Comparison of ENCODE assay signal across 7 mouse cellular contexts in the genomic region with DNA sequence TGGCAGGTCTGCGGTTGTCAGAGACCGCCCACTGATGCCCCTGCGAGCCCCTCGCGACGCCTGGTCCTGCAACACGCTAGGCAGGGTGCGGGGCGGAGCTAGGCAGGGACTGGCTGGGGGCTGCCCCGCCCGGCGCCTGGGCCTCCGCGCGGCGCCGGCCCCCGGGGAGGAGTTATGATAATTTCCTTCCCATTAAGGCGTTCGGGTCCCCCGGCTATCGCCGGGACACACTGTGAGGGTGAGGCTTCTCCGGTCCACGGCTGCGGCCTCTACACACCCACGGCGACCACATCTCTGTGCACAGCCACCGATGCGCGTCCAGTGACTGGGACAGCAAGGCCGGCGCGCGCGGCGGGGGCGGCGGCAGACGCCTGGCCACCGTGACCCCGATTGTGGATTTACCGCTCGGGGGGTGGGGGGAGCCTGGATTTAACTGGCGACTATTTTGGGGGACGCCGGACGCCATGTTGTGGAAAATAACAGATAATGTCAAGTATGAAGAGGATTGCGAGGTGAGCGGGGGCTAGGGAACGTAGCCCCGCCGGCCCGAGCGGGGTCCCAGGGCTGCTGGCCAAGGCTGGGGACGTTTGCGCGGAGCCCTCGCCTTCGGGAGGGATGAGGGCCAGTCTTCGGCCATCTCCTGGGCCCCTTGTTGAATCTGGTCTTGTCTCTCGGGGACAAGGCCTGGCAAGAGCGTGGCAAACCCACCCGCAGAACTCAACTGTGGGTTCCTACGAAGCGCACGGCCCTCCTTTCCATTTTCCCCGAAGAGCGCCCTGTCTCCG. TPM values are rescaled to one million over a fixed set of nuclear protein-coding genes. Genes with fewer than 3 reads are reported as not detected.
DNase-seq lines count a peak whose midpoint lies in the region; ATAC-seq lines count a peak whose summit lies in the region.

A gene (plus strand): TSS at position 223 of the 785 bp plus-strand sequence.

- WGBS in heart, embryonic 13.5 days: under 1% methylated on average over 70 of the region's 70 CpGs
- WGBS in limb, embryonic 10.5 days: under 1% methylated on average over 70 of the region's 70 CpGs
- under 1% methylated on average over 70 of the region's 70 CpGs for WGBS in midbrain, embryonic 15.5 days

- H3K4me3 ChIP-seq in heart, embryonic 13.5 days: peak within 1 kb of the TSS; percentile 46
- H3K4me3 ChIP-seq in limb, embryonic 10.5 days: peak within 1 kb of the TSS; percentile 59
- peak within 1 kb of the TSS; percentile 19 for H3K4me3 ChIP-seq in midbrain, embryonic 15.5 days

- H3K9me3 ChIP-seq in heart, embryonic 13.5 days: no peaks in the 10 kb centered on the region
- no peaks in the 10 kb centered on the region for H3K9me3 ChIP-seq in limb, embryonic 10.5 days (replicated peaks)
- H3K9me3 ChIP-seq in midbrain, embryonic 15.5 days: no peaks in the 10 kb centered on the region

- H3K4me1 ChIP-seq in heart, embryonic 13.5 days: peaks cover 45% of the 10 kb centered on the region
- peaks cover 88% of the 10 kb centered on the region for H3K4me1 ChIP-seq in limb, embryonic 10.5 days
- peaks cover 35% of the 10 kb centered on the region for H3K4me1 ChIP-seq in midbrain, embryonic 15.5 days

- H3K27me3 ChIP-seq in heart, embryonic 13.5 days (replicated peaks): peaks cover 100% of the 10 kb centered on the region
- peaks cover 99% of the 10 kb centered on the region for H3K27me3 ChIP-seq in limb, embryonic 10.5 days (ENCODE audit: low read depth, poor library complexity, severe bottlenecking)
- peaks cover 92% of the 10 kb centered on the region for H3K27me3 ChIP-seq in midbrain, embryonic 15.5 days (replicated peaks)

- peak within 1 kb of the TSS; percentile 21; the same call in 1 of the 2 replicates for H3K9ac ChIP-seq in heart, embryonic 13.5 days
- H3K9ac ChIP-seq in midbrain, embryonic 15.5 days: no peak within 1 kb of the TSS

- H3K27ac ChIP-seq in heart, embryonic 13.5 days (replicated peaks): no peak within 1 kb of the TSS
- peak within 1 kb of the TSS; percentile 83 for H3K27ac ChIP-seq in limb, embryonic 10.5 days
- no peak within 1 kb of the TSS for H3K27ac ChIP-seq in midbrain, embryonic 15.5 days

- H3K4me2 ChIP-seq in heart, embryonic 13.5 days: peak within 1 kb of the TSS; percentile 70
- peak within 1 kb of the TSS; percentile 36 for H3K4me2 ChIP-seq in midbrain, embryonic 15.5 days

- peak; percentile 68 for DNase-seq in ES-CJ7 (ENCODE audit: low read depth, low spot score)
- peak; percentile 63 for DNase-seq in adrenal gland, adult 2 months
- peak; percentile 81 for DNase-seq in limb, embryonic 10.5 days (ENCODE audit: low spot score)
- DNase-seq in frontal cortex, adult 2 months (ENCODE audit: extremely low spot score in 1 of 2, low spot score in 1 of 2): no peak
- no peak for DNase-seq in layer of hippocampus, adult 9-11 months

- H3K36me3 ChIP-seq in heart, embryonic 13.5 days: no peaks in the 10 kb centered on the region
- H3K36me3 ChIP-seq in limb, embryonic 10.5 days: peaks cover 6% of the 10 kb centered on the region; the same call in 1 of the 2 replicates
- no peaks in the 10 kb centered on the region for H3K36me3 ChIP-seq in midbrain, embryonic 15.5 days (replicated peaks)

- no peak for ATAC-seq in heart, embryonic 13.5 days (ENCODE audit: extremely low read depth, insufficient number of reproducible peaks, low FRiP score, low TSS enrichment)
- no peak for ATAC-seq in midbrain, embryonic 15.5 days (replicated peaks)

RNA-seq across cellular contexts. Expression of the gene that starts here (rescaled TPM):
- not detected for total RNA-seq in adrenal gland, adult 2 months (2021)
- polyA plus RNA-seq in adrenal gland, adult 2 months (2012; rRNA removed): not detected in 2 replicates
- polyA plus RNA-seq in heart, embryonic 13.5 days (2015; fragmentation: Nextera tagmentation; extraction: Ambion mirVana): 0.05 and 0.09 TPM in 2 replicates
- polyA plus RNA-seq in limb, embryonic 10.5 days (2016; fragmentation: Nextera tagmentation; extraction: Ambion mirVana): 11.5 and 25.1 TPM in 2 replicates
- polyA plus RNA-seq in midbrain, embryonic 15.5 days (2015; fragmentation: Nextera tagmentation; extraction: Ambion mirVana): 0.34 and 0.79 TPM in 2 replicates
- 2.7 and 3.1 TPM in 2 replicates for polyA plus RNA-seq in frontal cortex, adult 2 months (2012; rRNA removed)

Comparison
In these comparisons a context has a peak if more than half of its experiments do, and no peak if none do; other contexts are left out.
1. Peak in DNase-seq in adrenal gland, adult 2 months; RNA of the gene not detected or under 1 TPM.
2. DNase-seq: peak in ES-CJ7 (single experiment) and limb, embryonic 10.5 days (single experiment); none in frontal cortex, adult 2 months (0 of 2) and layer of hippocampus, adult 9-11 months (single experiment).
3. Peak in every context shown above with its lines, with median percentiles within 50 percentile points of each other: H3K4me3 ChIP-seq.